Mouse (Mus musculus): ENCODE results near the gene Mark4.

DNA sequence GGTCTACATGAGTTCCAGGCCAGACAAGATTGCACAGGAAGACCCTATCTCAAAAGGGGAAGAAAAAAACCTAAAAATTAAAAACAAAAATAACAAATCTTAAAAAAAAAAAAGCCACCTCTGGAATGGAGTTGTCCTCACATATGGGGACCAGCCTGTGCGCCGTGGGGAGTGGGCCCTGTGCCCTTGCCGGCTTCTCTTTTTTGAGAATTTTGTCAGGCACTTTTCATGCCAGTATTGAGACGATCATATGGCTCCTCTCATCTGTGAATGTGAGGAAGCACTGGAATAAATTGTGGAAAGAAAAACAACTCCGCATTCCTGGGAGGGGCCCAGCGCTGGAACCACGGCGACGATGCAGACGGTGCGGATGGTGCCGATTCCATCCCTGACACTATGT lies 9.5 kb downstream of the Mark4 start:
- no peak for TF ChIP-seq CTCF (IDR thresholded peaks at IDR 0.05; ENCODE audit: low read depth)
- no peak for TF ChIP-seq EP300 (optimal IDR thresholded peaks at IDR 0.05)

Measured in stomach, postnatal 0 days (tissue).